Mouse (Mus musculus) layer of hippocampus, postnatal 10 days (tissue): ENCODE results near the gene Cpne4. TPM values are rescaled to one million over a fixed set of nuclear protein-coding genes. Genes with fewer than 3 reads are reported as not detected.
A peak's percentile ranks its signal among the peaks of the same experiment; 100 is the strongest.

Experiments
- DNase-seq, 2 experiments: peaks; one replicate each; pipeline ENCODE4 v3.0.0; 2021; ENCODE audit warnings: low spot score in 2 of 2
- microRNA-seq, 2 experiments: library from miRNA; unstranded; fragments of <30 nt; microRNA quantifications; one replicate each; pipeline ENCODE4 v1.2.0; 2021
- total RNA-seq, 2 experiments: library from RNA; stranded (reverse); gene quantifications; 2 replicates each; pipeline ENCODE4 v1.2.3; 2021

The Cpne4 gene
- total RNA-seq, 2 experiments from 2014 or later: 112 to 118 TPM

GRCm38 (mm10) chr9:105033641-105034040 is 486.6 kb downstream of the Cpne4 start:
- no peak for DNase-seq

- no peak for DNase-seq
Observed at GRCm38 (mm10) chr9:105037847-105038246, 490.8 kb downstream of the Cpne4 start.

- DNase-seq: no peak
Observed at GRCm38 (mm10) chr9:105046014-105046413, 498.9 kb downstream of the Cpne4 start.

GRCm38 (mm10) chr9:105048351-105048750 is 501.3 kb downstream of the Cpne4 start:
- peak; percentile 51 to 61 for DNase-seq

GRCm38 (mm10) chr9:105049636-105050035 is 502.6 kb downstream of the Cpne4 start:
- no peak for DNase-seq

GRCm38 (mm10) chr9:105050257-105050656 is 503.2 kb downstream of the Cpne4 start:
- no peak for DNase-seq

- peak; percentile 93 to 94 for DNase-seq
Observed at GRCm38 (mm10) chr9:105053147-105053557, 506.1 kb downstream of the Cpne4 start, which contains the start of gene Mrpl3. Gene Mrpl3, plus strand, starts transcription at chr9:105053239.

GRCm38 (mm10) chr9:105053812-105054211 is 506.7 kb downstream of the Cpne4 start:
- DNase-seq: no peak

GRCm38 (mm10) chr9:105069106-105069505 is 522.0 kb downstream of the Cpne4 start:
- no peak for DNase-seq

- no peak for DNase-seq
Observed at GRCm38 (mm10) chr9:105072991-105073748, 526.1 kb downstream of the Cpne4 start.

- no peak for DNase-seq
Observed at GRCm38 (mm10) chr9:105074851-105075250, 527.8 kb downstream of the Cpne4 start.

- no peak for DNase-seq
Observed at GRCm38 (mm10) chr9:105076756-105077424, 529.8 kb downstream of the Cpne4 start.

- no peak for DNase-seq
Observed at GRCm38 (mm10) chr9:105078460-105078859, 531.4 kb downstream of the Cpne4 start.

GRCm38 (mm10) chr9:105080246-105080645 is 533.2 kb downstream of the Cpne4 start:
- no peak for DNase-seq

Small RNA genes lying within 50 kb of the gene (microRNA-seq; reads per million reads assigned to microRNA genes)
- gene Gm23391: 0 reads per million in 2 experiments

Other genes with a start within 250 kb of the Cpne4 start
- gene Acpp, start 209.5 kb upstream of the Cpne4 start, total RNA-seq: under 1 TPM; 0.54 to 0.59 TPM